Mouse (Mus musculus): ENCODE measurements around the gene Nup62.

GRCm38 (mm10) chr7:44814952-44815553 is 835 bp upstream of the Nup62 start:
- TF ChIP-seq CTCF (IDR thresholded peaks at IDR 0.05; ENCODE audit: low read depth), result no peak
- TF ChIP-seq EP300 (IDR thresholded peaks at IDR 0.05; ENCODE audit: low read depth), result no peak

Measured in liver, embryonic 14.5 days (tissue).